Mouse (Mus musculus): Measurements from ENCODE around the gene Mast4. TPM values are rescaled to one million over a fixed set of nuclear protein-coding genes. Genes with fewer than 3 reads are reported as not detected.

The Mast4 gene
- polyA plus RNA-seq, 1 experiment from 2014 or later = 21.1 TPM

DNA sequence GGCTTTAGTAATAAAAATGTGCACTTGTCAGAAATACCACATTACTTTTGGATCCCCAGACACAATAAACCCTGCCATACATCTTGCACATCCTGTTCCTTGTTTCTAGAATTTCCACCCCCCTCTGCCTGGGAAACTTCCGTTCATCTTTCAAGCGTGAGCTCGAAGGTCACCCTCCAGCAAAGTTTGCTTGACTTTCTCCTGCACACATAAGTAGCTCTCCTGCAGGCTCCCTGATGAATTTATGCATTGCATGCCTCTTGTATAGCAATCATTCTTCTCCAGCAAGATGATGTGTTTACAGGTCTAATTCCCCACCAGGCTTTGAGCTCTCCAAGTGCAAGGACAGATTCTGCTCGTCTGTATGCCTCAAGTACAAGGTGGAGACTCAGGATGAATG lies 415.7 kb downstream of the Mast4 start:
- Histone ChIP-seq H3K4me1 (ENCODE audit: control insufficient read depth, insufficient read depth, low read length) (peaks cover 4% of the 10 kb centered on the region; the same call in 1 of the 2 replicates), H3K4me2 (ENCODE audit: low read depth, low read length) (no peak overlapping the region), H3K27ac (replicated peaks; ENCODE audit: low read depth, low read length) (no peak overlapping the region), H3K4me3 (ENCODE audit: low read depth, low read length) (no peak overlapping the region), H3K9me3 (ENCODE audit: control insufficient read depth, low read length) (no peaks in the 10 kb centered on the region), H3K27me3 (replicated peaks; ENCODE audit: control insufficient read depth, insufficient read depth, low read length) (no peaks in the 10 kb centered on the region), H3K36me3 (ENCODE audit: control insufficient read depth, insufficient read depth, low read length) (no peaks in the 10 kb centered on the region), H3K9ac (ENCODE audit: low read depth, low read length) (no peak overlapping the region)
- ATAC-seq (ENCODE audit: low read depth) (no peak), DNase-seq (ENCODE audit: low spot score) (no peak)
- WGBS = 20% methylated on average over 4 of the region's 4 CpGs

DNA sequence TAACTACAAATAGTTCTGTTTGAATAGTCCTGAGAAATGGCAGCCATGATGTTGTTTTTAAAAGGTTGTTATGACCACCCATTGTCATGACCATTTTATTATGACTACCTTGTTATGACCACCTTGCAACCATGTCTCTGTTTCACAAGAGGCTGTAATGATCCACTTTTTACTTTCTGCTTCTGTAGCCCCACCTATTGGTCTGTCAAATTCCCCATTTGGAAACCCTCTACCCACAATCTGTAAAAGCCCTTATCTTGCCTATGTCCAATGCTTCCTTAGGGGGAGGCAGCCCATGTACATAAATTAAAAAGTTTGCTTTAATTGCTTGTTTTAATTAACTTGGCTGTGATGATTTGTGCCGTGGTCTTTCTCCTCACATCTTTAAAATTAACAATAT lies 419.0 kb downstream of the Mast4 start:
- H3K4me3 ChIP-seq (ENCODE audit: low read depth, low read length) = no peak overlapping the region
- no peaks in the 10 kb centered on the region for H3K36me3 ChIP-seq (ENCODE audit: control insufficient read depth, insufficient read depth, low read length)
- 83% methylated on average over 1 of the region's 1 CpGs for WGBS
- no peak for ATAC-seq (ENCODE audit: low read depth)
- no peak overlapping the region for H3K27ac ChIP-seq (replicated peaks; ENCODE audit: low read depth, low read length)
- DNase-seq (ENCODE audit: low spot score) = no peak
- no peaks in the 10 kb centered on the region for H3K9me3 ChIP-seq (ENCODE audit: control insufficient read depth, low read length)
- H3K4me2 ChIP-seq (ENCODE audit: low read depth, low read length) = no peak overlapping the region
- no peaks in the 10 kb centered on the region for H3K27me3 ChIP-seq (replicated peaks; ENCODE audit: control insufficient read depth, insufficient read depth, low read length)
- no peak overlapping the region for H3K9ac ChIP-seq (ENCODE audit: low read depth, low read length)
- peaks cover 4% of the 10 kb centered on the region; the same call in 1 of the 2 replicates for H3K4me1 ChIP-seq (ENCODE audit: control insufficient read depth, insufficient read depth, low read length)

DNA sequence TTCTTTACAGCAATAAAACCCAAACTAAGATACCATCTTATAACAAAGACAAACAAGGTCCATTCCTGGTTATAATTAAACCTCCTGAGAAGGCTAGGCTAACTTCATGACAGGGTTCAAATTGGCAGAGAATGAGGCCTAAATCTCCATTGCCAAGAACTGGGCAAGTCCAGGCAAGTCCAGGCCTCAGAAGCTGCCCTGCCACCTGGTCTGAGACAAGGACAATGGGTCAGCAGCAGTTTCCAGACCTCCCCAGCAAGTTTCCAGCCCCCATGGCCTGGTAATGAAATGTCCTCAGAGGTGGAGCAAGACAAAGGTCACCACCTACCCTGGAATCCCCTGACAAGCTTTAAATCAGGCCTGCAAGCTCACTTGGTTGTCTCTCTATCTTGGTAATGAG lies 419.5 kb downstream of the Mast4 start:
- Histone ChIP-seq H3K27me3 (replicated peaks; ENCODE audit: control insufficient read depth, insufficient read depth, low read length) (no peaks in the 10 kb centered on the region), H3K4me3 (ENCODE audit: low read depth, low read length) (no peak overlapping the region)

DNA sequence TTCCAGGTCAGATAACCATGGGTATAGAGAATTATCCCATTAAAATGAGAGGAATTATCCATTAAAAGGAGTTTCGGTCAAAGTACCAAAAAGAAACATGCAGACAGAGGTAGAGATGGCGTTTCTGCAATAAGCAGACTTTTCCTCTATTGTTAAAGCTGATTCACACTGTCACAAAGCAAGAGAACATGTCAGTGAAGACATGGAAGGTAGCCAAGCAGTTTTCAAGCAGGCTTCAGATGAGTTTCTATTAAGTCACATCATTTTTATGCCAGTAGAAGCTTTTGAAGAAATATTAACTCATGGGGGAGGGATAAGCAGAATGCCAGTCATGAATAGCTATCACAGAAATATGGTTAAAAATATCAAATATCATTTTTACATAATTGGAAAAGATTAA lies 420.4 kb downstream of the Mast4 start:
- ATAC-seq (ENCODE audit: low read depth) = no peak
- H3K27me3 ChIP-seq (replicated peaks; ENCODE audit: control insufficient read depth, insufficient read depth, low read length) = no peaks in the 10 kb centered on the region
- H3K9me3 ChIP-seq (ENCODE audit: control insufficient read depth, low read length) = no peaks in the 10 kb centered on the region
- no peak overlapping the region for H3K27ac ChIP-seq (replicated peaks; ENCODE audit: low read depth, low read length)
- H3K4me3 ChIP-seq (ENCODE audit: low read depth, low read length) = no peak overlapping the region
- 85% methylated on average over 2 of the region's 2 CpGs for WGBS
- no peak overlapping the region for H3K9ac ChIP-seq (ENCODE audit: low read depth, low read length)
- no peaks in the 10 kb centered on the region for H3K36me3 ChIP-seq (ENCODE audit: control insufficient read depth, insufficient read depth, low read length)
- peaks cover 4% of the 10 kb centered on the region; the same call in 1 of the 2 replicates for H3K4me1 ChIP-seq (ENCODE audit: control insufficient read depth, insufficient read depth, low read length)
- H3K4me2 ChIP-seq (ENCODE audit: low read depth, low read length) = no peak overlapping the region
- DNase-seq (ENCODE audit: low spot score) = no peak

More for the DNA sequence above, 419.5 kb downstream of the Mast4 start:
- Histone ChIP-seq H3K4me2 (ENCODE audit: low read depth, low read length) (no peak overlapping the region), H3K27ac (replicated peaks; ENCODE audit: low read depth, low read length) (no peak overlapping the region), H3K36me3 (ENCODE audit: control insufficient read depth, insufficient read depth, low read length) (no peaks in the 10 kb centered on the region), H3K9ac (ENCODE audit: low read depth, low read length) (no peak overlapping the region), H3K9me3 (ENCODE audit: control insufficient read depth, low read length) (no peaks in the 10 kb centered on the region), H3K4me1 (ENCODE audit: control insufficient read depth, insufficient read depth, low read length) (peaks cover 4% of the 10 kb centered on the region; the same call in 1 of the 2 replicates)
- ATAC-seq (ENCODE audit: low read depth) = no peak
- DNase-seq (ENCODE audit: low spot score) = no peak

DNA sequence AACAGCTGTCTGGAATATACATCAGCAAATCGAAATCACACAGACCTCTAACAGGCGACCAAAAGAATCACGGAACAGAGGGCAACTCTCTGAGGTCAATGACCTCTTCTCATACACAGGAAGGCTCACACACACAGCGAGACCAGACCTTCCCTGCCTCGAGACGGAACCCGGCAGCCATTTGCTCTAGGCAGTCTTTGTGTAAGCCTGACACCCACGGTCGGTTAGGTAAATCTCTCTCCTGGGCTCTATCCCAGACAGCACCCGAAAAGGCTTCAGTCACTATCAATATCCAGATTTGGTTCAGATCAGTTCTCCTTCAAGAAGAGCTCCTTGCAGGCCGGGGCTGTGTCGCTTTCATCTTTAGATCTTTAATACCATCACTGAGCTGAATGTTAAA lies 421.4 kb downstream of the Mast4 start:
- Histone ChIP-seq H3K4me1 (ENCODE audit: control insufficient read depth, insufficient read depth, low read length) (no peaks in the 10 kb centered on the region), H3K27me3 (replicated peaks; ENCODE audit: control insufficient read depth, insufficient read depth, low read length) (no peaks in the 10 kb centered on the region), H3K36me3 (ENCODE audit: control insufficient read depth, insufficient read depth, low read length) (no peaks in the 10 kb centered on the region), H3K27ac (replicated peaks; ENCODE audit: low read depth, low read length) (no peak overlapping the region), H3K4me3 (ENCODE audit: low read depth, low read length) (no peak overlapping the region), H3K9me3 (ENCODE audit: control insufficient read depth, low read length) (no peaks in the 10 kb centered on the region), H3K9ac (ENCODE audit: low read depth, low read length) (no peak overlapping the region), H3K4me2 (ENCODE audit: low read depth, low read length) (no peak overlapping the region)
- no peak for ATAC-seq (ENCODE audit: low read depth)
- WGBS = 50% methylated on average over 12 of the region's 12 CpGs
- no peak for DNase-seq (ENCODE audit: low spot score)

DNA sequence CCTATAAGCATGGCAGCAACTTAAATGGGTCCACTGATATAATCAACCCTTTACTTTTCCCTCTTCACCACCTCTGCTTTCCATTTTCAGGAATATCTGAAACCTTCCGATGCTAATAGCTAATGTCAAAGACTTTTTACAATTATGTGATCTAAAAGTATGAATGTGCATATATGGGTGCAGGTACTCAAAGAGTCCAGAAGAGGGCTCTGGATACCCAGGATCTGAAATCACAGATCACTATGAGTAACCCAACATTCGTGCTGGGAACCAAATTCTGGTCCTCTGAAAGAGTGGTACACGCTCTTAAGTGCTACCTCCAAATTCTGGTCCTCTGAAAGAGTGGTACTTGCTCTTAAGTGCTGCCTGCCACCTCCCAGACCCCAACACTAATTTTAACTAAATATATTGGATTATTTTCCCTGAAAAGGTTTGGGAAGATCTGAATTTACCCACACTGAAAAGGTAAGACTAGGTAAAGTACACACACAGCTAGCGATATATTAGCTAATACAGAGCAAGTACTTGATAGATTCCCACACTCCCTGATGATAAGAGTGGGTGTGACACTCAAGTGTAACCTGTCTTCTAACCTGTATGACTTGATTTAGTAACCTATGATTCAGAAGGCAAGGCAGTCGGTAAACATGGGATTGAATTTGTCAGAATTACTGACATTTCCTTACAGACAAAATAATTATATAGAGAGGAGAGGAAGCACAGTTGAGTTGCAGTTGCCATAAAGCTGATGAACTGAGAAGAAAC lies 424.5 kb downstream of the Mast4 start:
- no peak overlapping the region for H3K9ac ChIP-seq (ENCODE audit: low read depth, low read length)
- ATAC-seq (ENCODE audit: low read depth) (no peak), DNase-seq (ENCODE audit: low spot score) (no peak)
- no peaks in the 10 kb centered on the region for H3K36me3 ChIP-seq (ENCODE audit: control insufficient read depth, insufficient read depth, low read length)
- WGBS = 86% methylated on average over 5 of the region's 5 CpGs
- H3K27ac ChIP-seq (replicated peaks; ENCODE audit: low read depth, low read length) = no peak overlapping the region
- H3K4me1 ChIP-seq (ENCODE audit: control insufficient read depth, insufficient read depth, low read length) = no peaks in the 10 kb centered on the region
- H3K27me3 ChIP-seq (replicated peaks; ENCODE audit: control insufficient read depth, insufficient read depth, low read length) = no peaks in the 10 kb centered on the region
- no peaks in the 10 kb centered on the region for H3K9me3 ChIP-seq (ENCODE audit: control insufficient read depth, low read length)
- no peak overlapping the region for H3K4me3 ChIP-seq (ENCODE audit: low read depth, low read length)
- H3K4me2 ChIP-seq (ENCODE audit: low read depth, low read length) = no peak overlapping the region

DNA sequence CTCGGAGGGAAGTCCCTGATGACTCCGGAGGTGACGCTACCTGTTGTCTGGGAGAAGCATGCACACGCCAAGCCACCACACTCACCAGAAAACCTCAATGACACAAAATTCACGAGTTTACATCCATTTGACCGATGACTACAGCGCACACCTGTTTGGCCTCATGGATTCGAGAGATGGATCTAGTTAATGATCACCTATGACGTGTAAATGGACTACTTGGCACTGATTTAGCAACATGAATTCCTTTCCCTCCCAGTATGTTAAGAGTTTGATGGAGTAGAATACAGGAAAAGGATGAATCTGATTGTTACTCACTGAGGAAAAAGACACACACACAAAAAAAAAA lies 427.7 kb downstream of the Mast4 start:
- 5% methylated on average over 9 of the region's 9 CpGs for WGBS
- H3K4me2 ChIP-seq (ENCODE audit: low read depth, low read length) = peak overlapping the region; percentile 56
- H3K27me3 ChIP-seq (replicated peaks; ENCODE audit: control insufficient read depth, insufficient read depth, low read length) = no peaks in the 10 kb centered on the region
- no peaks in the 10 kb centered on the region for H3K9me3 ChIP-seq (ENCODE audit: control insufficient read depth, low read length)
- no peaks in the 10 kb centered on the region for H3K4me1 ChIP-seq (ENCODE audit: control insufficient read depth, insufficient read depth, low read length)
- peak overlapping the region; percentile 40 for H3K4me3 ChIP-seq (ENCODE audit: low read depth, low read length)
- no peaks in the 10 kb centered on the region for H3K36me3 ChIP-seq (ENCODE audit: control insufficient read depth, insufficient read depth, low read length)
- H3K9ac ChIP-seq (ENCODE audit: low read depth, low read length) = peak overlapping the region; percentile 61
- no peak for ATAC-seq (ENCODE audit: low read depth)
- no peak for DNase-seq (ENCODE audit: low spot score)
- peak overlapping the region; percentile 75; the same call in 1 of the 2 replicates for H3K27ac ChIP-seq (replicated peaks; ENCODE audit: low read depth, low read length)

DNA sequence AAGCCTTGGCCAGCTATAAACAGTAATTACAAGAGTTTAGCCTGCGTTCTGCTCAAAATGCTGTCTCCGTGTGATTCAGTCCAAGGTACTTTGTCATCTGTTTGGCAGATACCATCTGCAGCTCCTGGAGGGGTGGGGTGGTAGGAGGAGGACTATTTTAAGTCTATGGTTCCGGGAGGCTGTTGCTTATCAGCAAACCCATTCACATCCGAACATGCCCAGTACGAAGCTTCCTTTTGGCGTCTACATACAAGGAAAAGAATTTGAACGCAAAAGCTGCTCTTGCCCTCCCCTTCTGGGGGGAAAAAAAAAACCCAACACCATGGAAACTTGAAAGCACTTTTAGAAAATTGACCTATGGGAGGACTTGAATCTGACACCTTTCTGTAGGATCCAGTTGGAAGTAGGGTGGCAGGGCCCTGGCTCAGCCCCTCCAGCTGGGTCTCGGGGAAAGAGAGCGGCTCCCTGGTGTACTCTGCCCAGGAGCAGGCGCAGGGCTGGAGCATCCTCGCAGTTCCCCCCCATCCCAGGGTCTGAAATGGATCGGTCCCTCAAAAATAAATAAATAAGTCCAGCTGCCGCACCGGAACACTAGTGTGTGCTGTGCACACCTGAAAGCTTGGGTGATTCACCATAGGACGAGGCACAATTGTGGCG lies 428.2 kb downstream of the Mast4 start:
- Histone ChIP-seq H3K27ac (replicated peaks; ENCODE audit: low read depth, low read length) (peak overlapping the region; percentile 75), H3K4me2 (ENCODE audit: low read depth, low read length) (peak overlapping the region; percentile 56), H3K9ac (ENCODE audit: low read depth, low read length) (peak overlapping the region; percentile 61), H3K36me3 (ENCODE audit: control insufficient read depth, insufficient read depth, low read length) (no peaks in the 10 kb centered on the region), H3K4me1 (ENCODE audit: control insufficient read depth, insufficient read depth, low read length) (no peaks in the 10 kb centered on the region), H3K9me3 (ENCODE audit: control insufficient read depth, low read length) (no peaks in the 10 kb centered on the region), H3K27me3 (replicated peaks; ENCODE audit: control insufficient read depth, insufficient read depth, low read length) (no peaks in the 10 kb centered on the region), H3K4me3 (ENCODE audit: low read depth, low read length) (peak overlapping the region; percentile 40)
- ATAC-seq (ENCODE audit: low read depth) = peak; percentile 99
- peak; percentile 96 for DNase-seq (ENCODE audit: low spot score)
- 0% methylated on average over 16 of the region's 16 CpGs for WGBS
